Mouse (Mus musculus): ENCODE data around the gene Vstm2l. TPM values are rescaled to one million over a fixed set of nuclear protein-coding genes. Genes with fewer than 3 reads are reported as not detected.

Vstm2l gene
- 4.0 TPM for polyA plus RNA-seq (2015; fragmentation: Illumina TruSeq; extraction: RNeasy Lipid Tissue Mini Kit (QIAGEN cat#74804); ENCODE audit: insufficient read depth, low read depth, low replicate concordance)

DNA sequence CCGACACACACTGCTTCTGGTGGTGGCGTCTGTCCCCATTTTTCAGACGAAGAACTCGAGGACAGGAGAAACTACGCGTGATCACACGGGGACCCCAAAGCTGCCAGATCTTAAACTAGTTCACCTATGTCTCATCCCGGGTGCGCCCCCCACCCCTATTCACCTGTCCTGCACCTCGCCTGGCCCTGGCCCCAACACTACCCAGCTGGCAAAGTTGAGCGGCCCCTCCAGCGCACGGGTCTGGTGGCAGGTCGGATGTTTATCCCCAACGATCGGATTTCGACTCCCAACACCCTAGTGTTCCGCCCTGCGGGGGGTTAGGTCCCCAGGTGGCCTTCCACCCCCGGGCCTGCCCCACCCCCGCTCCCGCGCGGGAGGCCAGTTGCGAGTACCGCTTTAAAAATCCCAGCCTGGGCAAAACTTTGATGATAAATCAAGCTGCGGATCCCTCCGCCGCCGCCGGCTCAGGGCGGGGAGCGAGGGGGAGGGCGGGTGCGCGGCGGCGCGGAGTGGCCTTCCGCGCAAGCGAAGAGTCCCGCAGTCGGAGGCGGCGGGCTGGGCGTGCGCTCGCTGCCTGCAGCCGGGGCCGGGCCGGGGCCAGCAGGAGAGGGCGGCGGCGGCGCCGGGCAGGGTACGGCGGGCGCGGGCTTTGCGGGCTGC lies at the start of gene Vstm2l:
TSS of gene Vstm2l (plus strand) at position 549 of the 660 bp plus-strand sequence.

Other genes with a start within 250 kb of the Vstm2l start
- 4.2 TPM for gene Ctnnbl1, start 177.3 kb upstream of the Vstm2l start, polyA plus RNA-seq (2015; fragmentation: Illumina TruSeq; extraction: RNeasy Lipid Tissue Mini Kit (QIAGEN cat#74804); ENCODE audit: insufficient read depth, low read depth, low replicate concordance)
- gene Tti1, start 113.8 kb downstream of the Vstm2l start, polyA plus RNA-seq (2015; fragmentation: Illumina TruSeq; extraction: RNeasy Lipid Tissue Mini Kit (QIAGEN cat#74804); ENCODE audit: insufficient read depth, low read depth, low replicate concordance): 2.8 TPM
- gene Rprd1b, start 113.8 kb downstream of the Vstm2l start, polyA plus RNA-seq (2015; fragmentation: Illumina TruSeq; extraction: RNeasy Lipid Tissue Mini Kit (QIAGEN cat#74804); ENCODE audit: insufficient read depth, low read depth, low replicate concordance): 5.5 TPM
- gene Tgm2, start 231.8 kb downstream of the Vstm2l start, polyA plus RNA-seq (2015; fragmentation: Illumina TruSeq; extraction: RNeasy Lipid Tissue Mini Kit (QIAGEN cat#74804); ENCODE audit: insufficient read depth, low read depth, low replicate concordance): 37.2 TPM